Mouse (Mus musculus) G1E (cell line): ENCODE measurements around the gene Relt.

Experiments
- CTCF ChIP-seq: IDR thresholded peaks from 2 replicates; pipeline ENCODE4 v1.5.1; 2012; ENCODE audit warnings: low read depth, low read length, inconsistent platforms, mixed read lengths
- POLR2AphosphoS5 ChIP-seq: IDR thresholded peaks from 2 replicates; pipeline ENCODE4 v1.6.1; 2012; ENCODE audit warnings: low read depth, low read length, inconsistent platforms; ENCODE audit not compliant: insufficient replicate concordance

DNA sequence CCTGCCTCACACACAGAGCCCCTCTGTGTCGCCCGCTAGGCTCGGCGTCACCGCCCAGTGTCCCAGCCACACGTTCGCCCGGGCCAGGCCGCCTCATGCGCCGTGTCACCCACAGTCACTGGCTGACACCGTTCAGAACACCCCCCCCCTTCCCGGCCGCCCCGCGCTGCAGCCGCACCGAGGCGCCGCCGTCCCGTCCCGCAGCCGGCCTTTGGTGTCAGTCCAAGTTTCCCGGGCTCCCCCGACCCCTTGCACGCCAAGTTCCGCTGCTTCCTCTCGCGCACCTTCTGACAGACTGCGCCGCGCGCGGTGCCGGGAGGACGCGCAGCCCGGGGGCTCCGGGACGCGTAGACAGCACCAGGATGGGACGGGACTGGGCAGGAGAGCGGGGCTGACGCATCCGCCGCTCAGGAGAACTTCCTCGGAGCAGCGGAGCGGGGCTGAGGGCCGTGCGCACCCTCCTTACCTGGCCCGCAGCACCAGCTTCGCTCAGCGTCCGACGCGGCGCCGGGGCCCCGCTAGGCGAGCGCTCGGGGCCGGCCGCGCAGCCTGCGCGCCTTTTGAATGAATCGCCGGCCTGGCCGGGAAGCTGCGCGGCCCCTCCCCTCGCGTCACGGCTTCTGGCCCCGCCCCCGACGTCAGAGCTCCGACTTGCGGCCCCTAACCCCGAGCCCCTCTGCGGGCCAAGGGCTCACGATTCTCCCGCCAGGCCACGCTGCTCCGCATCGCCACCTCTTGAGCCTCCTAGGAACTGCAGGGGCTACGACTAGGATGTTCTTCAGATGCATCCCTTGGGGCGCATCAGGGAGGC lies at the start of gene Relt:
- TF ChIP-seq CTCF = peak; percentile 72
- no peak for TF ChIP-seq POLR2AphosphoS5
